In the genomic region with DNA sequence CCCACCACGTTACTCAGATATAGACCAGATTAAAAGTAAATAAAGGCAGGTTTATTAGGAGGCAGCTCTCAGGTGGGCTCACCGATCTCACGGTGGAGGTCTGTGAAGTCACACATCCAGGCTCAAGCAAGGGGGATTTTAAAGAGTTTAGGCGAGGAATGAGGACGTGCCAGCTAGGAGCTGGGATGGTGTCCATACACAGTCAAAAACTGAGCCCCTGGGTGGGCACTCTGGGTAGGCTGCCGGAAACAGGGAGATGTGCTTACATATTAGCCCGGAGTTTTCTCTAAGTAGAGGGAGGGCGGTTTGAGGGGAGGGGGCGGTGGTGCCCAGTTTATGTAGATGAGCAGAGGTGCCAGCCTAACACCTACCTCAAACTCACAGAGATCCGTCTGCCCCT, we compare ENCODE assay signal across 9 mouse cellular contexts. TPM values are rescaled to one million over a fixed set of nuclear protein-coding genes. Genes with fewer than 3 reads are reported as not detected.
DNase-seq lines count a peak whose midpoint lies in the region; ATAC-seq and TF ChIP-seq lines count a peak whose summit lies in the region.
"Had no signal": no experiment of that assay in that cellular context is flagged by ENCODE, and none has a peak within 500 bp of the region (broad histone marks: within the 10 kb centered on the region; RNA-seq: fewer than 3 reads in every experiment).

No protein-coding gene starts in this region.

- no peaks in the 10 kb centered on the region for H3K27me3 ChIP-seq in kidney, postnatal 0 days (ENCODE audit: insufficient read depth, low read length)
- H3K27me3 ChIP-seq in embryonic facial prominence, embryonic 12.5 days = peaks cover 7% of the 10 kb centered on the region; the same call in 1 of the 2 replicates
- no peaks in the 10 kb centered on the region for H3K27me3 ChIP-seq in hindbrain, embryonic 16.5 days (replicated peaks; ENCODE audit: control insufficient read depth, insufficient read depth, low read length)
- H3K27me3 ChIP-seq in midbrain, embryonic 16.5 days (ENCODE audit: control insufficient read depth, insufficient read depth, low read depth, low read length) = no peaks in the 10 kb centered on the region

- no peak for ATAC-seq in kidney, postnatal 0 days (replicated peaks; ENCODE audit: low FRiP score, low read depth)
- no peak for ATAC-seq in embryonic facial prominence, embryonic 12.5 days (ENCODE audit: insufficient number of reproducible peaks, insufficient read depth, low FRiP score, low TSS enrichment)
- peak; percentile 5; the same call in 1 of the 2 replicates for ATAC-seq in hindbrain, embryonic 16.5 days
- peak; percentile 38; the same call in 1 of the 2 replicates for ATAC-seq in midbrain, embryonic 16.5 days

- H3K36me3 ChIP-seq in kidney, postnatal 0 days (ENCODE audit: insufficient read depth, low read length) = no peaks in the 10 kb centered on the region
- no peaks in the 10 kb centered on the region for H3K36me3 ChIP-seq in embryonic facial prominence, embryonic 12.5 days
- H3K36me3 ChIP-seq in hindbrain, embryonic 16.5 days (ENCODE audit: control insufficient read depth, insufficient read depth, low read length) = no peaks in the 10 kb centered on the region
- H3K36me3 ChIP-seq in midbrain, embryonic 16.5 days (ENCODE audit: control insufficient read depth, insufficient read depth, low read length) = no peaks in the 10 kb centered on the region

- TF ChIP-seq CTCF in kidney, postnatal 0 days (IDR thresholded peaks at IDR 0.05; ENCODE audit: low read depth) = no peak

- peak overlapping the region; percentile 82; the same call in 1 of the 2 replicates for H3K9ac ChIP-seq in kidney, postnatal 0 days (ENCODE audit: low read depth, low read length)
- 0 out of 2 replicates have a peak overlapping the region, but pooled peaks have one; percentile 85 for H3K9ac ChIP-seq in embryonic facial prominence, embryonic 12.5 days
- peak overlapping the region; percentile 81 for H3K9ac ChIP-seq in hindbrain, embryonic 16.5 days (ENCODE audit: low read depth, low read length)
- peak overlapping the region; percentile 84 for H3K9ac ChIP-seq in midbrain, embryonic 16.5 days (ENCODE audit: low read depth, low read length)

- peak overlapping the region; percentile 71 for H3K4me2 ChIP-seq in kidney, postnatal 0 days (ENCODE audit: low read length)
- H3K4me2 ChIP-seq in embryonic facial prominence, embryonic 12.5 days (replicated peaks) = peak overlapping the region; percentile 90
- H3K4me2 ChIP-seq in hindbrain, embryonic 16.5 days (ENCODE audit: low read length) = peak overlapping the region; percentile 88
- H3K4me2 ChIP-seq in midbrain, embryonic 16.5 days (ENCODE audit: low read length) = peak overlapping the region; percentile 91

- no peaks in the 10 kb centered on the region for H3K9me3 ChIP-seq in kidney, postnatal 0 days (replicated peaks; ENCODE audit: low read length)
- H3K9me3 ChIP-seq in embryonic facial prominence, embryonic 12.5 days = no peaks in the 10 kb centered on the region
- H3K9me3 ChIP-seq in hindbrain, embryonic 16.5 days (ENCODE audit: control insufficient read depth, low read length) = no peaks in the 10 kb centered on the region
- no peaks in the 10 kb centered on the region for H3K9me3 ChIP-seq in midbrain, embryonic 16.5 days (replicated peaks; ENCODE audit: control insufficient read depth, low read length, poor library complexity, severe bottlenecking)

- 0 out of 2 replicates have a peak overlapping the region, but pooled peaks have one; percentile 78 for H3K27ac ChIP-seq in kidney, postnatal 0 days
- H3K27ac ChIP-seq in embryonic facial prominence, embryonic 12.5 days = no peak overlapping the region
- no peak overlapping the region; the same call in 1 of the 2 replicates for H3K27ac ChIP-seq in hindbrain, embryonic 16.5 days (ENCODE audit: low read depth, low read length)
- H3K27ac ChIP-seq in midbrain, embryonic 16.5 days (ENCODE audit: low read length) = no peak overlapping the region

- WGBS in kidney, postnatal 0 days = 39% methylated on average over 10 of the region's 10 CpGs
- 65% methylated on average over 10 of the region's 10 CpGs for WGBS in embryonic facial prominence, embryonic 12.5 days
- 53% methylated on average over 10 of the region's 10 CpGs for WGBS in hindbrain, embryonic 16.5 days
- 59% methylated on average over 10 of the region's 10 CpGs for WGBS in midbrain, embryonic 16.5 days

- H3K4me3 ChIP-seq in kidney, postnatal 0 days (replicated peaks; ENCODE audit: low read depth, low read length) = peak overlapping the region; percentile 64
- peak overlapping the region; percentile 72 for H3K4me3 ChIP-seq in embryonic facial prominence, embryonic 12.5 days
- H3K4me3 ChIP-seq in hindbrain, embryonic 16.5 days (ENCODE audit: low read length) = peak overlapping the region; percentile 62
- H3K4me3 ChIP-seq in midbrain, embryonic 16.5 days (ENCODE audit: low read depth, low read length) = peak overlapping the region; percentile 77

- H3K4me1 ChIP-seq in kidney, postnatal 0 days (replicated peaks; ENCODE audit: insufficient read depth, low read length) = peaks cover 3% of the 10 kb centered on the region; the same call in 1 of the 2 replicates
- peaks cover 11% of the 10 kb centered on the region; the same call in 1 of the 2 replicates for H3K4me1 ChIP-seq in embryonic facial prominence, embryonic 12.5 days
- H3K4me1 ChIP-seq in hindbrain, embryonic 16.5 days (ENCODE audit: control insufficient read depth, insufficient read depth, low read depth, low read length) = peaks cover 24% of the 10 kb centered on the region
- peaks cover 30% of the 10 kb centered on the region for H3K4me1 ChIP-seq in midbrain, embryonic 16.5 days (ENCODE audit: control insufficient read depth, insufficient read depth, low read length)

- DNase-seq in kidney, postnatal 0 days (ENCODE audit: low spot score) = no peak
- no peak for DNase-seq in kidney, adult 9 months
- DNase-seq in gastrocnemius, adult 8-10 months (ENCODE audit: low spot score in 2 of 2) = no peak
- no peak for DNase-seq in adipocyte (ENCODE audit: low spot score)
- DNase-seq in left cerebral cortex, adult 11 months (ENCODE audit: low spot score) = no peak

RNA-seq across cellular contexts. Expression of a gene that starts 0.8 kb away (rescaled TPM):
- 9.6 and 9.7 TPM in 2 replicates for polyA plus RNA-seq in kidney, postnatal 0 days (2015; fragmentation: Nextera tagmentation; extraction: Ambion mirVana)
- 15.7 and 18.1 TPM in 2 replicates for polyA plus RNA-seq in embryonic facial prominence, embryonic 12.5 days (2016; fragmentation: Nextera tagmentation; extraction: Ambion mirVana)
- polyA plus RNA-seq in hindbrain, embryonic 16.5 days (2015; fragmentation: Nextera tagmentation; extraction: Ambion mirVana) = 70.8 and 86.8 TPM in 2 replicates
- polyA plus RNA-seq in midbrain, embryonic 16.5 days (2015; fragmentation: Nextera tagmentation; extraction: Ambion mirVana) = 85.4 and 89.0 TPM in 2 replicates
- total RNA-seq in gastrocnemius, adult 8-10 months (2022) = 10 to 100 TPM; 21.5 to 25.4 (median 23.3) TPM

RNA-seq across cellular contexts. Expression of a gene that starts 48.0 kb away (rescaled TPM):
- 0.33 and 0.59 TPM in 2 replicates for polyA plus RNA-seq in kidney, postnatal 0 days (2015; fragmentation: Nextera tagmentation; extraction: Ambion mirVana)
- polyA plus RNA-seq in embryonic facial prominence, embryonic 12.5 days (2016; fragmentation: Nextera tagmentation; extraction: Ambion mirVana) = 0.27 TPM in 1 of 2 replicates, not detected in the other
- 1.1 and 1.4 TPM in 2 replicates for polyA plus RNA-seq in hindbrain, embryonic 16.5 days (2015; fragmentation: Nextera tagmentation; extraction: Ambion mirVana)
- polyA plus RNA-seq in midbrain, embryonic 16.5 days (2015; fragmentation: Nextera tagmentation; extraction: Ambion mirVana) = 1.6 and 2.3 TPM in 2 replicates
- total RNA-seq in gastrocnemius, adult 8-10 months (2022) = not detected
- total RNA-seq: hematopoietic stem cell, adult 5-6 weeks had no signal

Comparison
In these comparisons a context has a peak if more than half of its experiments do, and no peak if none do; other contexts are left out.
1. ATAC-seq: peak in hindbrain, embryonic 16.5 days (single experiment) and midbrain, embryonic 16.5 days (single experiment); none in kidney, postnatal 0 days (single experiment) and embryonic facial prominence, embryonic 12.5 days (single experiment).
2. Peak in every context shown above with its lines, with median percentiles within 50 percentile points of each other: H3K4me2 ChIP-seq, H3K4me3 ChIP-seq and H3K9ac ChIP-seq.